Mouse (Mus musculus): ENCODE measurements around the gene Trpm3. TPM values are rescaled to one million over a fixed set of nuclear protein-coding genes. Genes with fewer than 3 reads are reported as not detected.
"Not testable (repeated sequence)": the region's sequence is repeated elsewhere in the genome, so short reads cannot be mapped to it uniquely, and the experiment has no call there.

Trpm3 gene
- polyA plus RNA-seq, 1 experiment from 2014 or later = 0.51 TPM

DNA sequence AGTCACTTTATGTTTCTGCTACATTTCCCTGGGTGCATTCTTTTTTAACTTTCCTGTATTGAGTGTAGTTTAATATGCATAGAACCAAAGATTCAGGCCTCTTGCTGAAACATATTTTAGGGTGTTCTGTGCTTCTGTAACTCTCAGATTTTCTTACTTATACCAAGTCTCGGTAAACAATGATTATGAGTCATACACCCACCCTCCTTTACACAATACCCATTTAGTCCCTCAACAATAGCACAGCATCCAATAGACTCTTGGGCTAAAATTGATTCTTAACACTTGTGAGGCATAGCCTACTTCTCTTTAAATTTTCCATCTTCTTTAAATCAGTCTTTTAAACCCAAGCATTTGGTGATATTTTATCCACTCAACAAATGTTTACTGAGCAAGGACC is 709.4 kb downstream of the Trpm3 start:
- no peaks in the 10 kb centered on the region for H3K27me3 ChIP-seq (replicated peaks; ENCODE audit: insufficient read depth, low read length)
- H3K4me2 ChIP-seq (replicated peaks; ENCODE audit: low read depth, low read length) = no peak overlapping the region
- H3K4me3 ChIP-seq (ENCODE audit: low read depth, low read length) = no peak overlapping the region
- H3K36me3 ChIP-seq (ENCODE audit: insufficient read depth, low read length) = no peaks in the 10 kb centered on the region
- H3K9me3 ChIP-seq (ENCODE audit: low read length) = no peaks in the 10 kb centered on the region
- no peak overlapping the region for H3K9ac ChIP-seq (replicated peaks; ENCODE audit: low read depth)
- no peak for DNase-seq (ENCODE audit: low spot score)
- ATAC-seq = no peak
- WGBS = 51% methylated on average over 1 of the region's 1 CpGs
- TF ChIP-seq CTCF (IDR thresholded peaks at IDR 0.05) (no peak), EP300 (IDR thresholded peaks at IDR 0.05) (no peak)
- no peak overlapping the region for H3K27ac ChIP-seq (ENCODE audit: low read length)
- no peaks in the 10 kb centered on the region for H3K4me1 ChIP-seq (ENCODE audit: insufficient read depth, low read depth, low read length)

- Histone ChIP-seq H3K36me3 (ENCODE audit: insufficient read depth, low read length) (no peaks in the 10 kb centered on the region), H3K9ac (replicated peaks; ENCODE audit: low read depth) (no peak overlapping the region), H3K27ac (ENCODE audit: low read length) (no peak overlapping the region), H3K27me3 (replicated peaks; ENCODE audit: insufficient read depth, low read length) (no peaks in the 10 kb centered on the region), H3K4me3 (ENCODE audit: low read depth, low read length) (no peak overlapping the region), H3K4me2 (replicated peaks; ENCODE audit: low read depth, low read length) (no peak overlapping the region), H3K9me3 (ENCODE audit: low read length) (no peaks in the 10 kb centered on the region), H3K4me1 (ENCODE audit: insufficient read depth, low read depth, low read length) (no peaks in the 10 kb centered on the region)
- TF ChIP-seq CTCF (IDR thresholded peaks at IDR 0.05) (no peak), EP300 (IDR thresholded peaks at IDR 0.05) (no peak)
- 58% methylated on average over 7 of the region's 7 CpGs for WGBS
- no peak for DNase-seq (ENCODE audit: low spot score)
- no peak for ATAC-seq
These were observed 710.1 kb downstream of the Trpm3 start for GRCm38 (mm10) chr19:22848783-22849576.

GRCm38 (mm10) chr19:22851423-22851822 is 712.6 kb downstream of the Trpm3 start:
- WGBS = 54% methylated on average over 5 of the region's 5 CpGs
- not testable (repeated sequence) for H3K27me3 ChIP-seq (replicated peaks; ENCODE audit: insufficient read depth, low read length); DNase-seq (ENCODE audit: low spot score); H3K4me2 ChIP-seq (replicated peaks; ENCODE audit: low read depth, low read length); H3K4me1 ChIP-seq (ENCODE audit: insufficient read depth, low read depth, low read length); H3K9ac ChIP-seq (replicated peaks; ENCODE audit: low read depth); H3K27ac ChIP-seq (ENCODE audit: low read length); H3K9me3 ChIP-seq (ENCODE audit: low read length); H3K4me3 ChIP-seq (ENCODE audit: low read depth, low read length); ATAC-seq; H3K36me3 ChIP-seq (ENCODE audit: insufficient read depth, low read length)

DNA sequence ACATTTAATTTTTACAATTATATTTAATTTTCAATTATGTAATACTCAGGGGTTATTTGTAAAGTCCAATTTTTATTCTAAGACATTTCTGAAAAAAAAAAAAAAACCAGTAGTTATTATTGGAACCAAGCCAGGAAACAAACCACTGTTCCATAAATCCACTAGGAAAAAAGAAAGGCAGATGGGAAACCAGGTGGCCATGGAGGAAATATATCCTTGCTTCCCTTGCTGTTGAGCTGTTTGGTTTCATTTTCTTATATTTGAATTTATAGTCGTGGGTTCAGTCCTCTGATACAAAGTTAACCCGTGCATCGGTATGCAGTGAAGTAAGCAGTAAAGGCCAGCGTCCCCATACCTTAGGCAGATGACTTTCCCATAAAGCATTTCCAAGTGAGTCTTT is 720.8 kb downstream of the Trpm3 start:
- H3K9ac ChIP-seq (replicated peaks; ENCODE audit: low read depth) = no peak overlapping the region
- no peaks in the 10 kb centered on the region for H3K36me3 ChIP-seq (ENCODE audit: insufficient read depth, low read length)
- H3K27ac ChIP-seq (ENCODE audit: low read length) = no peak overlapping the region
- TF ChIP-seq CTCF (IDR thresholded peaks at IDR 0.05) = no peak
- TF ChIP-seq EP300 (IDR thresholded peaks at IDR 0.05) = no peak
- DNase-seq (ENCODE audit: low spot score) (no peak), ATAC-seq (no peak)
- H3K4me2 ChIP-seq (replicated peaks; ENCODE audit: low read depth, low read length) = no peak overlapping the region
- no peaks in the 10 kb centered on the region for H3K9me3 ChIP-seq (ENCODE audit: low read length)
- 82% methylated on average over 4 of the region's 4 CpGs for WGBS
- H3K4me3 ChIP-seq (ENCODE audit: low read depth, low read length) = no peak overlapping the region
- H3K4me1 ChIP-seq (ENCODE audit: insufficient read depth, low read depth, low read length) = no peaks in the 10 kb centered on the region
- H3K27me3 ChIP-seq (replicated peaks; ENCODE audit: insufficient read depth, low read length) = no peaks in the 10 kb centered on the region

GRCm38 (mm10) chr19:22867456-22867855 is 728.6 kb downstream of the Trpm3 start:
- no peaks in the 10 kb centered on the region for H3K9me3 ChIP-seq (ENCODE audit: low read length)
- H3K27me3 ChIP-seq (replicated peaks; ENCODE audit: insufficient read depth, low read length) = no peaks in the 10 kb centered on the region
- H3K4me2 ChIP-seq (replicated peaks; ENCODE audit: low read depth, low read length) = no peak overlapping the region
- H3K9ac ChIP-seq (replicated peaks; ENCODE audit: low read depth) = no peak overlapping the region
- H3K36me3 ChIP-seq (ENCODE audit: insufficient read depth, low read length) = no peaks in the 10 kb centered on the region
- H3K4me3 ChIP-seq (ENCODE audit: low read depth, low read length) = no peak overlapping the region
- no peaks in the 10 kb centered on the region for H3K4me1 ChIP-seq (ENCODE audit: insufficient read depth, low read depth, low read length)
- no peak overlapping the region for H3K27ac ChIP-seq (ENCODE audit: low read length)
- DNase-seq (ENCODE audit: low spot score) (no peak), ATAC-seq (no peak)
- TF ChIP-seq CTCF (IDR thresholded peaks at IDR 0.05) (no peak), EP300 (IDR thresholded peaks at IDR 0.05) (no peak)
- WGBS = 79% methylated on average over 5 of the region's 5 CpGs

DNA sequence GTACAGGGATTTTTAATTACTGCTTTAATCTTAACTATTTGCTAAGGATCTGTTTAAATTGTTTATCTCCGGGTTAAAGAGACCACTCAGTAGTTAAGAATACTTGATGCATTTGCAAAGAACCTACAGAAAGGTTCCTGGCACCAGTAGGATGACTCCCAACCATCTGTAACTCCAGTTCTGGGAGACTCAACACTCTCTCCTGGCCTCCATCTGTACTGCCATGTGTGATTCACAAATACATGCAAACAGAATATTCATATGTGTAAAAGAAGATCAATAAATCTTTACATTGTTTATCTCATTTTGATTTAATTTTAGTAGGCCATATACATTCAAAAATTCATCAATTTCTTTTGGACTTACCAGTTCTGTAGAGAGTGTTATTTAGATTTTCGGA is 731.0 kb downstream of the Trpm3 start:
- no peak overlapping the region for H3K9ac ChIP-seq (replicated peaks; ENCODE audit: low read depth)

More for the DNA sequence above, 731.0 kb downstream of the Trpm3 start:
- no peak for TF ChIP-seq CTCF (IDR thresholded peaks at IDR 0.05)
- no peak for TF ChIP-seq EP300 (IDR thresholded peaks at IDR 0.05)
- Histone ChIP-seq H3K27ac (ENCODE audit: low read length) (no peak overlapping the region), H3K4me3 (ENCODE audit: low read depth, low read length) (no peak overlapping the region), H3K9me3 (ENCODE audit: low read length) (no peaks in the 10 kb centered on the region), H3K36me3 (ENCODE audit: insufficient read depth, low read length) (no peaks in the 10 kb centered on the region), H3K4me2 (replicated peaks; ENCODE audit: low read depth, low read length) (no peak overlapping the region), H3K27me3 (replicated peaks; ENCODE audit: insufficient read depth, low read length) (no peaks in the 10 kb centered on the region), H3K4me1 (ENCODE audit: insufficient read depth, low read depth, low read length) (no peaks in the 10 kb centered on the region)
- ATAC-seq (no peak), DNase-seq (ENCODE audit: low spot score) (no peak)
- 72% methylated on average over 2 of the region's 2 CpGs for whole genome bisulfite sequencing

Measured in lung, postnatal 0 days (tissue).